In genomic region chr5:131239813-131240212, GRCm38 (mm10) we compare ENCODE assay signal across 29 mouse cellular contexts.
DNase-seq lines count a peak whose midpoint lies in the region; ATAC-seq and TF ChIP-seq lines count a peak whose summit lies in the region.
"Had no signal": no experiment of that assay in that cellular context is flagged by ENCODE, and none has a peak within 500 bp of the region (broad histone marks: within the 10 kb centered on the region; RNA-seq: fewer than 3 reads in every experiment).

No protein-coding gene starts in this region.

- H3K27me3 ChIP-seq in heart, adult 2 months (ENCODE audit: control insufficient read depth, insufficient read depth, low read length): no peaks in the 10 kb centered on the region
- H3K27me3 ChIP-seq in lung, embryonic 14.5 days (ENCODE audit: insufficient read depth, low read length): no peaks in the 10 kb centered on the region
- H3K27me3 ChIP-seq in stomach, postnatal 0 days (ENCODE audit: control insufficient read depth, insufficient read depth, low read length): no peaks in the 10 kb centered on the region
- H3K27me3 ChIP-seq in liver, embryonic 11.5 days (replicated peaks; ENCODE audit: control insufficient read depth, insufficient read depth, low read length): no peaks in the 10 kb centered on the region
- H3K27me3 ChIP-seq: embryonic facial prominence, embryonic 15.5 days; forebrain, embryonic 12.5 days; heart, embryonic 15.5 days; kidney, embryonic 15.5 days; liver, embryonic 13.5 days; midbrain, embryonic 15.5 days had no signal

- no peak for TF ChIP-seq POLR2A in heart, adult 2 months (IDR thresholded peaks at IDR 0.05; ENCODE audit: insufficient read depth, low read depth, low read length)

- in situ Hi-C loops in ES-E14 (cut with MboI; ENCODE audit: low sequenced_read_pairs in 2 of 2, unreplicated experiment in 2 of 2): no loop called here

- H3K9me3 ChIP-seq in lung, embryonic 14.5 days (ENCODE audit: low read depth, low read length): no peaks in the 10 kb centered on the region
- no peaks in the 10 kb centered on the region for H3K9me3 ChIP-seq in ES-E14 (ENCODE audit: control insufficient read depth, insufficient read depth, low read depth, low read length)
- H3K9me3 ChIP-seq in stomach, postnatal 0 days (ENCODE audit: control insufficient read depth, low read length): no peaks in the 10 kb centered on the region
- no peaks in the 10 kb centered on the region for H3K9me3 ChIP-seq in liver, embryonic 11.5 days (ENCODE audit: control insufficient read depth, low read length)
- H3K9me3 ChIP-seq: embryonic facial prominence, embryonic 15.5 days; forebrain, embryonic 12.5 days; heart, embryonic 10.5 days; heart, embryonic 15.5 days; kidney, embryonic 15.5 days; liver, embryonic 13.5 days; midbrain, embryonic 15.5 days had no signal

- H3K9ac ChIP-seq in heart, adult 2 months (ENCODE audit: low read depth, low read length): no peak overlapping the region
- H3K9ac ChIP-seq in lung, embryonic 14.5 days: no peak overlapping the region
- H3K9ac ChIP-seq in ES-E14 (ENCODE audit: insufficient read depth, low read depth, low read length, poor library complexity, severe bottlenecking): no peak overlapping the region
- H3K9ac ChIP-seq in stomach, postnatal 0 days (ENCODE audit: low read length): no peak overlapping the region
- H3K9ac ChIP-seq in liver, embryonic 11.5 days (ENCODE audit: low read depth, low read length): no peak overlapping the region
- H3K9ac ChIP-seq: embryonic facial prominence, embryonic 15.5 days; forebrain, embryonic 12.5 days; heart, embryonic 15.5 days; kidney, embryonic 15.5 days; liver, embryonic 13.5 days; midbrain, embryonic 15.5 days had no signal

- no peak for TF ChIP-seq EP300 in heart, adult 2 months (IDR thresholded peaks at IDR 0.05; ENCODE audit: insufficient read depth, low read depth, low read length)
- no peak for TF ChIP-seq EP300 in stomach, postnatal 0 days (optimal IDR thresholded peaks at IDR 0.05)

- intact Hi-C loops in heart, adult 2 months (cut with DNase I): no loop called here

- no peak for ATAC-seq in lung, embryonic 14.5 days (ENCODE audit: insufficient read depth)
- ATAC-seq in stomach, postnatal 0 days (ENCODE audit: low FRiP score, low TSS enrichment): no peak
- ATAC-seq in liver, embryonic 11.5 days (replicated peaks; ENCODE audit: low FRiP score): no peak
- ATAC-seq: CD4-positive, CD25-positive, alpha-beta regulatory T cell, adult 4 months; midbrain, embryonic 15.5 days had no signal

- H3K4me3 ChIP-seq in heart, adult 2 months: no peak overlapping the region
- H3K4me3 ChIP-seq in lung, embryonic 14.5 days (ENCODE audit: low read depth, low read length): no peak overlapping the region
- H3K4me3 ChIP-seq in ES-E14 (ENCODE audit: insufficient read depth in 1 of 2, low read depth in 1 of 2, low read length in 2 of 2, poor library complexity in 1 of 2, severe bottlenecking in 1 of 2): no peak overlapping the region
- H3K4me3 ChIP-seq in stomach, postnatal 0 days (ENCODE audit: low read depth, low read length): no peak overlapping the region
- H3K4me3 ChIP-seq in liver, embryonic 11.5 days (ENCODE audit: low read depth, low read length): no peak overlapping the region
- H3K4me3 ChIP-seq: embryonic facial prominence, embryonic 15.5 days; forebrain, embryonic 12.5 days; heart, embryonic 10.5 days; heart, embryonic 15.5 days; kidney, embryonic 15.5 days; liver, embryonic 13.5 days; midbrain, embryonic 15.5 days had no signal

- no peak for DNase-seq in heart, adult 2 months
- DNase-seq in heart, adult 9 months (ENCODE audit: low spot score in 2 of 2): no peak
- DNase-seq in lung, embryonic 14.5 days: no peak
- DNase-seq in lung, postnatal 4 days: no peak
- DNase-seq in ES-E14 (ENCODE audit: low read depth, low spot score): peak; percentile 19
- no peak for DNase-seq in stomach, postnatal 0 days (ENCODE audit: low spot score)
- DNase-seq in liver, embryonic 11.5 days (ENCODE audit: low spot score): no peak
- DNase-seq: adrenal gland, postnatal 14 days; cerebellum, adult 11-12 months; cerebellum, postnatal 10 days; gastrocnemius, postnatal 25 days; kidney, adult 11 months; kidney, postnatal 36 days; layer of hippocampus, postnatal 36 days; left cerebral cortex, postnatal 4 days; liver, embryonic 13.5 days; lung, adult 18-20 months; lung, postnatal 10 days; right cerebral cortex, adult 18-20 months; spleen, adult 18-20 months; thymus, adult 2 months; thymus, postnatal 36 days had no signal

- no peak overlapping the region for H3K27ac ChIP-seq in heart, adult 2 months
- no peak overlapping the region for H3K27ac ChIP-seq in lung, embryonic 14.5 days (ENCODE audit: low read depth)
- H3K27ac ChIP-seq in ES-E14 (ENCODE audit: insufficient read depth, low read depth, low read length, poor library complexity, severe bottlenecking): no peak overlapping the region
- H3K27ac ChIP-seq in stomach, postnatal 0 days (replicated peaks): no peak overlapping the region
- H3K27ac ChIP-seq in liver, embryonic 11.5 days (ENCODE audit: low read depth, low read length): no peak overlapping the region
- H3K27ac ChIP-seq: embryonic facial prominence, embryonic 15.5 days; forebrain, embryonic 12.5 days; heart, embryonic 10.5 days; heart, embryonic 15.5 days; kidney, embryonic 15.5 days; liver, embryonic 13.5 days; midbrain, embryonic 15.5 days had no signal

- H3K4me2 ChIP-seq in lung, embryonic 14.5 days: no peak overlapping the region
- no peak overlapping the region for H3K4me2 ChIP-seq in stomach, postnatal 0 days (replicated peaks; ENCODE audit: low read depth)
- no peak overlapping the region for H3K4me2 ChIP-seq in liver, embryonic 11.5 days
- H3K4me2 ChIP-seq: embryonic facial prominence, embryonic 15.5 days; forebrain, embryonic 12.5 days; heart, embryonic 15.5 days; kidney, embryonic 15.5 days; liver, embryonic 13.5 days; midbrain, embryonic 15.5 days had no signal

- no peaks in the 10 kb centered on the region for H3K79me2 ChIP-seq in heart, adult 2 months (replicated peaks; ENCODE audit: control insufficient read depth, insufficient read depth, low read length)

- TF ChIP-seq CTCF in heart, adult 2 months (IDR thresholded peaks at IDR 0.05): peak; percentile 25
- peak; percentile 15; the same call in 1 of the 2 replicates for TF ChIP-seq CTCF in lung, embryonic 14.5 days (IDR thresholded peaks at IDR 0.05; ENCODE audit: low read depth)
- peak; percentile 24 for TF ChIP-seq CTCF in stomach, postnatal 0 days (IDR thresholded peaks at IDR 0.05; ENCODE audit: low read depth)

- no peaks in the 10 kb centered on the region for H3K36me3 ChIP-seq in heart, adult 2 months (ENCODE audit: control insufficient read depth, insufficient read depth, low read length)
- H3K36me3 ChIP-seq in lung, embryonic 14.5 days (ENCODE audit: insufficient read depth): no peaks in the 10 kb centered on the region
- H3K36me3 ChIP-seq in ES-E14 (ENCODE audit: control insufficient read depth, insufficient read depth, low read length, poor library complexity, severe bottlenecking): no peaks in the 10 kb centered on the region
- H3K36me3 ChIP-seq in stomach, postnatal 0 days (ENCODE audit: control insufficient read depth, insufficient read depth, low read length): no peaks in the 10 kb centered on the region
- no peaks in the 10 kb centered on the region for H3K36me3 ChIP-seq in liver, embryonic 11.5 days (ENCODE audit: control insufficient read depth, insufficient read depth, low read length)
- H3K36me3 ChIP-seq: embryonic facial prominence, embryonic 15.5 days; forebrain, embryonic 12.5 days; heart, embryonic 10.5 days; heart, embryonic 15.5 days; kidney, embryonic 15.5 days; liver, embryonic 13.5 days; midbrain, embryonic 15.5 days had no signal

- 89% methylated on average over 3 of the region's 3 CpGs for WGBS in heart, adult 2 months
- WGBS in lung, embryonic 14.5 days: 88% methylated on average over 3 of the region's 3 CpGs
- WGBS in stomach, postnatal 0 days: 94% methylated on average over 3 of the region's 3 CpGs
- 77% methylated on average over 3 of the region's 3 CpGs for WGBS in liver, embryonic 11.5 days

- H3K4me1 ChIP-seq in heart, adult 2 months (ENCODE audit: control insufficient read depth, insufficient read depth, low read length): no peaks in the 10 kb centered on the region
- no peaks in the 10 kb centered on the region for H3K4me1 ChIP-seq in lung, embryonic 14.5 days (ENCODE audit: insufficient read depth)
- no peaks in the 10 kb centered on the region for H3K4me1 ChIP-seq in ES-E14 (ENCODE audit: control insufficient read depth in 2 of 2, insufficient read depth in 2 of 2, low read length in 2 of 2, poor library complexity in 1 of 2)
- no peaks in the 10 kb centered on the region for H3K4me1 ChIP-seq in stomach, postnatal 0 days (replicated peaks; ENCODE audit: control insufficient read depth, insufficient read depth)
- H3K4me1 ChIP-seq in liver, embryonic 11.5 days (replicated peaks; ENCODE audit: control insufficient read depth, insufficient read depth, low read length): no peaks in the 10 kb centered on the region
- H3K4me1 ChIP-seq: embryonic facial prominence, embryonic 15.5 days; forebrain, embryonic 12.5 days; heart, embryonic 10.5 days; liver, embryonic 13.5 days; midbrain, embryonic 15.5 days had no signal

TF ChIP-seq in ES-E14, 5 proteins besides CTCF, POLR2A, EP300 and RAD21:
- TF ChIP-seq CHD2 (IDR thresholded peaks at IDR 0.05; ENCODE audit: low read depth, low read length) (no peak), ZC3H11A (IDR thresholded peaks at IDR 0.05; ENCODE audit: borderline replicate concordance, low read depth, low read length) (peak; percentile 63; the same call in 1 of the 2 replicates)
